Mouse (Mus musculus): ENCODE measurements around the gene Gm20379.
A peak's percentile ranks its signal among the peaks of the same experiment; 100 is the strongest.

The Gm20379 gene

DNA sequence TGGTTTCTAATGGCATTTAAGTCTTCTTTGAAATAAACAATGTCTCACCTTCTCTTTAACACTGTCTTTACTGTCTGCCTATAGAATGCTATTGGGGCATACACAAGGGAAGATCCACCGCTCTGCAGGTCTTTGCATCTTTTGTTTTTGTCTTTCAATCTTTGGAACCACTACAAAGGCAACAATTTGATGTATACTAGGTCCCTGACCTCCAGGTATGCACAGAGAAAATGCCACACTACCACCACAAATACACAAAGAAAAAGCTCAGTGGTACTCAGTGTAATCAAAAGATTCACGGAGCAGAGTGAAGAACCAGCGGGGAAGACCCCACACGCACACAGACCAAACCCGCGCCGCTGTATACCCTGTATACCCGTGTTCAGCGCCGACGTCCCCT, at the start of gene Gm20379:
Gene Gm20379 (plus strand): TSS at position 301 of the 400 bp plus-strand sequence.
- DNase-seq: no peak

GRCm38 (mm10) chr13:92261329-92261728, 44.5 kb upstream of the Gm20379 start:
- no peak for DNase-seq

DNA sequence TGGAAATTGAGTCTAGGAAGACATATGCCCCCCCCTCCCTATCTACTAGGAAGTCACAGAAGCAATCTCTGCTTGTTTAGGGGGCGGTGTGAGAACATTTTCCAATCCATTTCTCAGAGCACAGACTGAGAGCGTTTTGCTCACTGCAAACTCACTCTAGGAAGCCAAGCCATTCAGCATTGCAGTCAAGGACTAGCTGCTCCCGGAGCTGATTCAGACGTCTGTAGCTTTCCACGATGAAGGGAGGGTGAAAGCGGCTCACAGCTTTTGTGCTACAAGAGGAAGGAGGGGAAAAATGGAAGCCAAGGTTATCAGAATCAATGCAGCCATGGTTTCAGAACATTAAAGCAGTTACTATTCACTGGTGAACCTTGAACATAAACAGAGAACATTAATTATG, 42.2 kb upstream of the Gm20379 start:
- DNase-seq: no peak

- peak; percentile 18 for DNase-seq
Measured at GRCm38 (mm10) chr13:92267076-92267475, 38.7 kb upstream of the Gm20379 start.

GRCm38 (mm10) chr13:92274274-92275198, 31.2 kb upstream of the Gm20379 start:
- DNase-seq: peak; percentile 78

GRCm38 (mm10) chr13:92275292-92275691, 30.5 kb upstream of the Gm20379 start:
- no peak for DNase-seq

GRCm38 (mm10) chr13:92277027-92277426, 28.8 kb upstream of the Gm20379 start:
- DNase-seq: no peak

DNA sequence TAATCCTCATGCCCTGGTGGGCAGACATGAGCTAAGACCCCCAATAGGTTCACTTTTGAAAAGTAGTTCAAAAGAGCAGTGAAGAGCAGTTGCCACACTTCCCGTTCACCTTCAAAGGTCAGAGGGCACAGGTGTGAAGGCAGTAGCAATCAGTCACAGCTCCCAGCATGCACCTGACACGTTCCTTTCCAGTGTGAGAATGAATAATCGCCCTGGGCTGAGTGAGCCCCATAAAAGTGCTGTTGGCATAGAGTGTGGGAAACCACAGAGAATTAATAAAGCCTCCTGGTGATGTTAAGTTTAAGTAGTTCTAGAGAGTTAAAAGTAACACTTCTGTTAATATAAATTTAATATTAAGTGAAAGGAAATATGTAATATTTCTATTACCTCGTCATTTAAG, 14.2 kb upstream of the Gm20379 start:
- DNase-seq: peak; percentile 48

DNA sequence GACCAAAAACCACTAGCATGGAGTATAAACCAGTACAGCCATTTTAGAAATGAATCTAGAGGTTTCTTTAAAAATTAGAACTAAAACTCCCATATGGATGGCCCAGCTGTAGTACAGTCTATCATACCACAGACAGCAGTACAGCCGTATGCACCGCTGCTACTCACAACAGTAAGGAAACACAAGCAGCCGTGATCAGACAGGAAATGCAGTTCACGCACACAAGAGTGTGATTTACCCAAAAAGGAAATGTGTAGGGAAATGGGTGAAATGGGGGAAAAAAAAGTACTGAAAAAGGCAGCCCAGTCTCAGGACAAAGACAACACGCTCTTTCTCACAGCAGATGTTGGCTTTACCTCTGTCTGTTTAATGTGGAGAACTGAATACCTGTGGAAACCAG, 11.9 kb upstream of the Gm20379 start:
- no peak for DNase-seq

DNA sequence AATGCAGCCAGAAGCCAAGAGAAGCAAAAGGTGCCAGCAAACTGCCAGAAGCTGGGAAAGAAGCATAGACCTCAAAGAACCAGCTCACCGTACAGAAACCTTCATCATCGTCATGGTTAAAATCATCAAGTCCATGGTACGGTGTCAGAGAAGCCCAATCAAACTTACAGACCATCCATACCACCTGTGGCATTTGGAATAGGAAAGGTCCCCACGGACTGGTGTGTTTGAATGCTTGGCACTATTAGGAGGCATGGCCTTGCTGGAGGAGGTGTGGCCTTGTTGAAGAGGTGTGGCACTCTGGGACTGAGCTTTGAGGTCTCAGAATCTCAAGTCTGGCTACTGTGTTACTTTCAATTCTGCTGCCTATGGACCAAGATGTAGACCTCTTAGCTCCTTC, 9.3 kb upstream of the Gm20379 start:
- DNase-seq: no peak

DNA sequence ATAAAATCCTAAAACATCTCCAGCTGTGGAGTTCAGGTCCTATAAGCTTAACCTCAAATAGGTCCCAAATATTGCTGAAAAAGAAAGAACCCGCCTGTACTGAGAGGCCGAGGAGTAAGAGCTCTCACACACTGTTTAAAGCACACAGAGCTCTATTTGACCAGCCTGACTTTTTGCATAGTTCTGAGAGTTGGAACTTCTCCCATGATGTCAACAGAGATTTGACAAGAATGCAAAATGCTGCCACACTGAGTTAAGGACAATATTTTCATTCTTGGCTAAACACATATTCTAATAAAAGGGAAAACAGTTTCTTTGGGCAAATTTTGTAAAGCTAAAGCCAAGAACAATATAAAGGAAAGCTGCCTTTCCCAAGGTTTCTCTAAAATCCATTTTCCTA, 8.8 kb upstream of the Gm20379 start:
- no peak for DNase-seq

- no peak for DNase-seq
Measured at GRCm38 (mm10) chr13:92299522-92299921, 6.3 kb upstream of the Gm20379 start.

GRCm38 (mm10) chr13:92301754-92302153, 4.0 kb upstream of the Gm20379 start:
- DNase-seq: peak; percentile 13

DNA sequence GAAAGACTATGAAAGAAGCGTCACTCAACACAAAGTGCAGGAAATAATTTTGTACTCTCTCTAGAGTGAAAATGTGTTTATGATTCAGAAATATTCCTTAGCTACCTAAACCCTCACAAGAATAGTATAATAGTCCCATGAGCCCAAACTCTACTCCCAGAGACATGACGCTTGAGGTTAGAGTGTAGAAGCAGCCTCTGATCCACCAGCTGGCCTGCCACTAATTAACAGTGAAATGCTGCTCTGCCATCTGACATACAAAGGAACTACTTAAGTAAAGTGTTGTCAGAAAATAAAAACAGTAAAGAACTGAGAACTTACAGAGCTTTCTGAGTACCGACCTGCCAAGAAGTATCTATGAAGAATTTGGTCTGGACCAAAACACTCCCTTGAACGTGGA, 3.3 kb upstream of the Gm20379 start:
- no peak for DNase-seq

- no peak for DNase-seq
Measured at GRCm38 (mm10) chr13:92303062-92303948, 2.5 kb upstream of the Gm20379 start.

DNA sequence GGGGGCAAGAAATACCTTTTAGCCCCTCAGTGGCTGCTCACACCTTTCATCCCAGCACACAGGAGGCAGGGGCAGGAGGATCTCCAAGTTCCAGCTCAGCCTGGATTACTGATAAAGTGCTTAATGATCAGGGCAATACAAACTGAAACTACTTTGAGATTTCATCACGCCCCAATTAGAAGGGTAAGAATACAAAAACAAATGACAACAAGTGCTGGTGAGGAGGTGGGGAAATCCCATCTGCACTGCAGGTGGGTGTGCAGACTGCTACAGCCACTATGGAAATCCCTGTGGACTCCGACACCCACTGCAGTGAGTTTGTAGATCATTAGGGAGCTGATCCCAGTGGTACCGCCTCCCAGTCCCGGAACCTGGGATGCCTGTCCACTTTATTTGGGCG, 1.5 kb upstream of the Gm20379 start:
- no peak for DNase-seq

GRCm38 (mm10) chr13:92314613-92315012, 8.8 kb downstream of the Gm20379 start:
- DNase-seq: no peak

- no peak for DNase-seq
Measured at GRCm38 (mm10) chr13:92320770-92321169, 15.0 kb downstream of the Gm20379 start.

DNA sequence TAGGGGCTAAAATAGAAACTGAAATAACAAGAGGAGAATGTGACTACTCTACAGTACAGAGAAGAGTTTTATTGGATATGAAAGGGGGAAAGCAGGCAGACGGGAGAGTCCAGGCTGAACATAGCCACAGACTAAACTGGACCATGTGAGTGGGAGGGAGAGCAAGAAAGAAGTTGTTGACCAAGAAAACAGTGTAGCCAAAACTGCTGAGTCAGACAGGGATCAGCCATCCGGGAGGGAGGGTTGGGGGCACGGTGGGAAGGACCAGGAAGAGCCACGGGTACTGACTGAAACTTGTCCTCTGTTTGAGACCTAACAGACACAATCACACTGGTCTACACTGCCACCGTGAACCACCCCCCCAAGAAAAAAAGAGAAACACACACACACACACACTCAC, 20.2 kb downstream of the Gm20379 start:
- DNase-seq: no peak

DNA sequence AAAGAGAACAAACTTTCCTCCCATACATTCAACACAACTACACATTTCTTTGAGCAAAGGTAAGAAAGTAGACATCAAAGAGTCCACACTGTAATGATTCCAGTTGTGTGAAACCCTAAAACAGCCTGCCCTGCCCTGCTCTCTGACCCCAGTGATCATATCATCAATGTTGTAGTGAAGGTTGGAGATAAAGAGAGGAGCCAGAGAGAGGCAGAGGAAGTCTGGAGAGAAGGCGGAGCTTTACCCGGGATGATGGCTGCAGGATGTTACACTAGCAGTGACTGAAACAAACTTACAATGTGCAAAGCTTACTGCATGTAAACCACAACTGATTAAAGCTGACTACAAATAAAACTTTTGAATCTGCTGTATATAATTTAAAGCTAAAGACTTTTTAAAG, 22.2 kb downstream of the Gm20379 start:
- no peak for DNase-seq

- DNase-seq: no peak
Measured at GRCm38 (mm10) chr13:92330621-92331020, 24.8 kb downstream of the Gm20379 start.

- DNase-seq: no peak
Measured at GRCm38 (mm10) chr13:92332103-92332879, 26.5 kb downstream of the Gm20379 start.

DNA sequence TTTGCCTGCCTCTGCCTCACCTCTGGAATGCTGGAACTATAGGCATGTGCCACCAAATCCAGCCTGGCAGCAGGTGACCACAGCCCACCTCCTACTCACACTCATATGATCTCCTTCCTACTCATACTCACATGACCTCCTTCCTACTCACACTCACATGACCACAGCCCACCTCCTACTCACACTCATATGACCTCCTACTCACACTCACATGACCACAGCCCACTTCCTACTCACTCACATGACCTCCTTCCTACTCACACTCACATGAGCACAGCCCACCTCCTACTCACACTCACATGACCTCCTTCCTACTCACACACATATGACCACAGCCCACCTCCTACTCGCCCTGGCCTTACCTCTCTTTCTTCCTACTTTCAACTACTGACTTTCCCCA, 31.1 kb downstream of the Gm20379 start:
- DNase-seq: no peak

All from kidney, adult 9 months (tissue).